Mouse (Mus musculus): ENCODE measurements at regions not wholly inside any gene's neighbourhood (a gene's known extent, or its start where the extent isn't known, plus 50 kb on each side); places are given as distances from the start of the nearest gene placed in this dataset.
"Not testable (repeated sequence)": the region's sequence is repeated elsewhere in the genome, so short reads cannot be mapped to it uniquely, and the experiment has no call there.

- Histone ChIP-seq H3K9ac (ENCODE audit: low read depth, low read length) (no peak overlapping the region), H3K4me1 (ENCODE audit: control insufficient read depth, insufficient read depth, low read length) (no peaks in the 10 kb centered on the region), H3K27ac (ENCODE audit: low read depth, low read length) (no peak overlapping the region), H3K27me3 (ENCODE audit: control insufficient read depth, insufficient read depth, low read length) (no peaks in the 10 kb centered on the region), H3K36me3 (ENCODE audit: control insufficient read depth, insufficient read depth, low read length) (no peaks in the 10 kb centered on the region), H3K4me2 (no peak overlapping the region), H3K9me3 (replicated peaks; ENCODE audit: control insufficient read depth, low read length) (0 out of 2 replicates have a peak, but pooled peaks cover 2% of the 10 kb centered on the region), H3K4me3 (ENCODE audit: low read depth, low read length) (no peak overlapping the region)
- no peak for ATAC-seq (replicated peaks; ENCODE audit: insufficient number of reproducible peaks, low FRiP score, low TSS enrichment)
- 50% methylated on average over 9 of the region's 9 CpGs for WGBS (ENCODE audit: insufficient replicate concordance)
Measured at GRCm38 (mm10) chr10:69005199-69005872, 145.9 kb upstream of the Rhobtb1 start.

- not testable (repeated sequence) for H3K27ac ChIP-seq (ENCODE audit: low read depth, low read length); H3K4me1 ChIP-seq (ENCODE audit: control insufficient read depth, insufficient read depth, low read length); H3K4me2 ChIP-seq; H3K9me3 ChIP-seq (replicated peaks; ENCODE audit: control insufficient read depth, low read length); ATAC-seq (replicated peaks; ENCODE audit: insufficient number of reproducible peaks, low FRiP score, low TSS enrichment); H3K27me3 ChIP-seq (ENCODE audit: control insufficient read depth, insufficient read depth, low read length); H3K9ac ChIP-seq (ENCODE audit: low read depth, low read length); H3K36me3 ChIP-seq (ENCODE audit: control insufficient read depth, insufficient read depth, low read length); H3K4me3 ChIP-seq (ENCODE audit: low read depth, low read length)
- 77% methylated on average over 8 of the region's 8 CpGs for WGBS (ENCODE audit: insufficient replicate concordance)
Measured at GRCm38 (mm10) chr10:69008679-69009078, 142.6 kb upstream of the Rhobtb1 start.

- Histone ChIP-seq H3K4me3 (ENCODE audit: low read depth, low read length) (no peak overlapping the region), H3K4me1 (ENCODE audit: control insufficient read depth, insufficient read depth, low read length) (no peaks in the 10 kb centered on the region), H3K4me2 (no peak overlapping the region), H3K27ac (ENCODE audit: low read depth, low read length) (no peak overlapping the region), H3K36me3 (ENCODE audit: control insufficient read depth, insufficient read depth, low read length) (no peaks in the 10 kb centered on the region), H3K9me3 (replicated peaks; ENCODE audit: control insufficient read depth, low read length) (0 out of 2 replicates have a peak, but pooled peaks cover 2% of the 10 kb centered on the region), H3K9ac (ENCODE audit: low read depth, low read length) (no peak overlapping the region), H3K27me3 (ENCODE audit: control insufficient read depth, insufficient read depth, low read length) (no peaks in the 10 kb centered on the region)
- 82% methylated on average over 30 of the region's 30 CpGs for WGBS (ENCODE audit: insufficient replicate concordance)
- ATAC-seq (replicated peaks; ENCODE audit: insufficient number of reproducible peaks, low FRiP score, low TSS enrichment) = no peak
Measured at GRCm38 (mm10) chr10:69020811-69021743, 130.2 kb upstream of the Rhobtb1 start.

- H3K27ac ChIP-seq (ENCODE audit: low read depth, low read length) = no peak overlapping the region
- H3K4me1 ChIP-seq (ENCODE audit: control insufficient read depth, insufficient read depth, low read length) = no peaks in the 10 kb centered on the region
- no peak for ATAC-seq (replicated peaks; ENCODE audit: insufficient number of reproducible peaks, low FRiP score, low TSS enrichment)
- H3K27me3 ChIP-seq (ENCODE audit: control insufficient read depth, insufficient read depth, low read length) = no peaks in the 10 kb centered on the region
- H3K4me3 ChIP-seq (ENCODE audit: low read depth, low read length) = no peak overlapping the region
- no peaks in the 10 kb centered on the region for H3K36me3 ChIP-seq (ENCODE audit: control insufficient read depth, insufficient read depth, low read length)
- no peak overlapping the region for H3K4me2 ChIP-seq
- WGBS (ENCODE audit: insufficient replicate concordance) = 65% methylated on average over 9 of the region's 9 CpGs
- H3K9ac ChIP-seq (ENCODE audit: low read depth, low read length) = no peak overlapping the region
- H3K9me3 ChIP-seq (replicated peaks; ENCODE audit: control insufficient read depth, low read length) = no peaks in the 10 kb centered on the region
Measured at GRCm38 (mm10) chr10:69033410-69033809, 117.8 kb upstream of the Rhobtb1 start.

- Histone ChIP-seq H3K27ac (ENCODE audit: low read depth, low read length) (no peak overlapping the region), H3K27me3 (ENCODE audit: control insufficient read depth, insufficient read depth, low read length) (no peaks in the 10 kb centered on the region), H3K4me2 (no peak overlapping the region), H3K9ac (ENCODE audit: low read depth, low read length) (no peak overlapping the region), H3K9me3 (replicated peaks; ENCODE audit: control insufficient read depth, low read length) (no peaks in the 10 kb centered on the region), H3K4me3 (ENCODE audit: low read depth, low read length) (no peak overlapping the region), H3K36me3 (ENCODE audit: control insufficient read depth, insufficient read depth, low read length) (no peaks in the 10 kb centered on the region), H3K4me1 (ENCODE audit: control insufficient read depth, insufficient read depth, low read length) (no peaks in the 10 kb centered on the region)
- WGBS (ENCODE audit: insufficient replicate concordance) = 37% methylated on average over 2 of the region's 2 CpGs
- no peak for ATAC-seq (replicated peaks; ENCODE audit: insufficient number of reproducible peaks, low FRiP score, low TSS enrichment)
Measured at GRCm38 (mm10) chr10:69034390-69035120, 116.7 kb upstream of the Rhobtb1 start.

DNA sequence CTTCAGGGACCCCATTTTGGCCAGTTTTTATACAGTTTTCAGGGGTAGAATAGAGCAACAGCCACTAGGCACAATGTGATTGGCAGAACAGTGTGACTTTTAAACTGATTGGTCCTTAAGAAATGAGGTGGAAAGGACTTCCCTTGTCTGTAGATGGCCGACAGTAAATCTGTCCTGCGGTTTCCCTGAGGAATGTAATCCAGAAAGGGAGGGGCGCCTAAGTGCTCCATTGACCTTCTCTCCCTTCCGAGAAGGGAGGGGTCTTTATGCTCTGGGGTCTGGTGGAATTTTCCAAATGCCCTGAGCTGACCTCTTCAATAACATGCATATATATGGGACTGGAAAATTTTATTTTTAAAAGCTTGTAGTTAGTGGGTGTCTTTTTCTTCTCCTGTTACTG is 115.7 kb upstream of the Rhobtb1 start:
- not testable (repeated sequence) for ATAC-seq (replicated peaks; ENCODE audit: insufficient number of reproducible peaks, low FRiP score, low TSS enrichment); H3K36me3 ChIP-seq (ENCODE audit: control insufficient read depth, insufficient read depth, low read length); H3K27me3 ChIP-seq (ENCODE audit: control insufficient read depth, insufficient read depth, low read length); H3K4me1 ChIP-seq (ENCODE audit: control insufficient read depth, insufficient read depth, low read length); H3K9me3 ChIP-seq (replicated peaks; ENCODE audit: control insufficient read depth, low read length); H3K4me2 ChIP-seq; H3K9ac ChIP-seq (ENCODE audit: low read depth, low read length); H3K27ac ChIP-seq (ENCODE audit: low read depth, low read length); H3K4me3 ChIP-seq (ENCODE audit: low read depth, low read length)
- WGBS (ENCODE audit: insufficient replicate concordance) = 76% methylated on average over 4 of the region's 4 CpGs

GRCm38 (mm10) chr10:69036096-69036495 is 115.1 kb upstream of the Rhobtb1 start:
- no peak overlapping the region for H3K27ac ChIP-seq (ENCODE audit: low read depth, low read length)
- no peak overlapping the region for H3K4me3 ChIP-seq (ENCODE audit: low read depth, low read length)
- no peaks in the 10 kb centered on the region for H3K36me3 ChIP-seq (ENCODE audit: control insufficient read depth, insufficient read depth, low read length)
- no peaks in the 10 kb centered on the region for H3K27me3 ChIP-seq (ENCODE audit: control insufficient read depth, insufficient read depth, low read length)
- H3K9me3 ChIP-seq (replicated peaks; ENCODE audit: control insufficient read depth, low read length) = no peaks in the 10 kb centered on the region
- WGBS (ENCODE audit: insufficient replicate concordance) = 76% methylated on average over 2 of the region's 2 CpGs
- no peak overlapping the region for H3K4me2 ChIP-seq
- H3K9ac ChIP-seq (ENCODE audit: low read depth, low read length) = no peak overlapping the region
- no peak for ATAC-seq (replicated peaks; ENCODE audit: insufficient number of reproducible peaks, low FRiP score, low TSS enrichment)
- no peaks in the 10 kb centered on the region for H3K4me1 ChIP-seq (ENCODE audit: control insufficient read depth, insufficient read depth, low read length)

DNA sequence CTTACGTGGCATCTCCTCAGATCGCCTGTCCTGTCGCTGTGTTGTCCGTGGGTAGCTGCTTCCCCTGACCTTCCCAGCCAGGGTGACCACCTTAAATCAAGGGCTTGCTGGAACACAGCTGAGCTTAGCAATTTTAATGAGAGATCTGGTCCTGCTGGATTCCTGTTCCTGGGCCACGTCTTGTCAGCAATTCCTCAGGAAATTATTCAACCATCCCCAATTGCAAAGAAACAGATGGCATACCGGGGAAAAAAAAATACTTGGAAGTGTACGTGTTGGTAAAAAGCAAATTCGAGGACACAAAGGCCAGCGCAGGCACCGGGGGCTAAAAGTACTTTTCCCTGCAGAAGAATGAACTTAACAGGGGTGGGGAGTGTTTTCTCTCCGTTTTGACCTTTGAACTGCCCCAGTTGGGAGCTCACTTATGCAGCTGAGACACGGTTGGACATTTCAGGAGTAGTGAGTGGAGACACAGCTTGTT is 107.0 kb upstream of the Rhobtb1 start:
- no peaks in the 10 kb centered on the region for H3K27me3 ChIP-seq (ENCODE audit: control insufficient read depth, insufficient read depth, low read length)
- H3K4me3 ChIP-seq (ENCODE audit: low read depth, low read length) = no peak overlapping the region
- H3K4me1 ChIP-seq (ENCODE audit: control insufficient read depth, insufficient read depth, low read length) = no peaks in the 10 kb centered on the region
- no peak for ATAC-seq (replicated peaks; ENCODE audit: insufficient number of reproducible peaks, low FRiP score, low TSS enrichment)
- no peaks in the 10 kb centered on the region for H3K36me3 ChIP-seq (ENCODE audit: control insufficient read depth, insufficient read depth, low read length)
- no peak overlapping the region for H3K27ac ChIP-seq (ENCODE audit: low read depth, low read length)
- no peak overlapping the region for H3K4me2 ChIP-seq
- H3K9ac ChIP-seq (ENCODE audit: low read depth, low read length) = no peak overlapping the region
- WGBS (ENCODE audit: insufficient replicate concordance) = 59% methylated on average over 12 of the region's 12 CpGs
- no peaks in the 10 kb centered on the region for H3K9me3 ChIP-seq (replicated peaks; ENCODE audit: control insufficient read depth, low read length)
